Mouse (Mus musculus) testis, adult 2 months (tissue): ENCODE measurements around the gene Olfr630. TPM values are rescaled to one million over a fixed set of nuclear protein-coding genes. Genes with fewer than 3 reads are reported as not detected.
"Not testable (repeated sequence)": the region's sequence is repeated elsewhere in the genome, so short reads cannot be mapped to it uniquely, and the experiment has no call there.

Experiments used
- H3K27ac ChIP-seq: fragments of 200-500 bp; 2 replicates; pipeline ENCODE4 v1.5.1; 2012; ENCODE audit warnings: low read depth, low read length; ENCODE audit not compliant: control insufficient read depth, insufficient read depth
- H3K27me3 ChIP-seq: fragments of 200-500 bp; 2 replicates; pipeline ENCODE4 v1.6.1; 2012; ENCODE audit warnings: mild to moderate bottlenecking, low read length, moderate library complexity; ENCODE audit not compliant: control insufficient read depth, insufficient read depth
- H3K36me3 ChIP-seq: fragments of 200-500 bp; 2 replicates; pipeline ENCODE4 v1.6.1; 2012; ENCODE audit warnings: mild to moderate bottlenecking, low read length; ENCODE audit not compliant: control insufficient read depth, insufficient read depth
- H3K4me1 ChIP-seq: fragments of 200-500 bp; 2 replicates; pipeline ENCODE4 v1.6.1; 2012; ENCODE audit warnings: low read length; ENCODE audit not compliant: control insufficient read depth, insufficient read depth
- H3K4me3 ChIP-seq: fragments of 200-500 bp; 2 replicates; pipeline ENCODE4 v1.5.1; 2012; ENCODE audit warnings: low read depth, mild to moderate bottlenecking, low read length, moderate library complexity, mixed read lengths; ENCODE audit not compliant: control insufficient read depth
- CTCF ChIP-seq: fragments of 200-500 bp; IDR thresholded peaks from 2 replicates; pipeline ENCODE4 v1.5.1; 2012; ENCODE audit warnings: low read depth, mild to moderate bottlenecking, inconsistent platforms, low read length, moderate library complexity; ENCODE audit not compliant: control insufficient read depth, insufficient read depth, insufficient replicate concordance
- POLR2A ChIP-seq: fragments of 200-500 bp; IDR thresholded peaks from 2 replicates; pipeline ENCODE4 v1.6.1; 2012; ENCODE audit warnings: low read depth, mild to moderate bottlenecking, inconsistent platforms, low read length, moderate library complexity; ENCODE audit not compliant: control insufficient read depth
- polyA plus RNA-seq: library from polyadenylated mRNA; depleted of rRNA; stranded (reverse); fragments of >200 nt; gene quantifications from 2 replicates; pipeline ENCODE4 v1.2.3, GENCODE M21; 2012; rRNA removed

Gene Olfr630
- not detected in 2 replicates for polyA plus RNA-seq

GRCm38 (mm10) chr7:103757233-103757632 lies at the start of gene Olfr630:
Gene Olfr630, minus strand, starts transcription at chr7:103757333.
- Histone ChIP-seq H3K27ac (no peak within 1 kb of the TSS), H3K4me1 (no peaks in the 10 kb centered on the region), H3K4me3 (no peak within 1 kb of the TSS), H3K27me3 (no peaks in the 10 kb centered on the region), H3K36me3 (no peaks in the 10 kb centered on the region)
- no peak for TF ChIP-seq POLR2A
- no peak for TF ChIP-seq CTCF

- H3K36me3 ChIP-seq = no peaks in the 10 kb centered on the region
- H3K4me3 ChIP-seq = no peak overlapping the region
- no peaks in the 10 kb centered on the region for H3K27me3 ChIP-seq
- H3K4me1 ChIP-seq = no peaks in the 10 kb centered on the region
- no peak overlapping the region for H3K27ac ChIP-seq
- no peak for TF ChIP-seq POLR2A
- TF ChIP-seq CTCF = peak; percentile 15; the same call in 1 of the 2 replicates
These were observed 49.7 kb upstream of the Olfr630 start for GRCm38 (mm10) chr7:103806856-103807255.

GRCm38 (mm10) chr7:103792669-103793388 lies 35.7 kb upstream of the Olfr630 start:
- no peak overlapping the region for H3K27ac ChIP-seq
- no peaks in the 10 kb centered on the region for H3K27me3 ChIP-seq
- H3K4me1 ChIP-seq = no peaks in the 10 kb centered on the region
- H3K4me3 ChIP-seq = no peak overlapping the region
- H3K36me3 ChIP-seq = no peaks in the 10 kb centered on the region
- TF ChIP-seq POLR2A = no peak
- no peak for TF ChIP-seq CTCF

GRCm38 (mm10) chr7:103791721-103792120 lies 34.6 kb upstream of the Olfr630 start, which contains the start of gene Olfr67:
Gene Olfr67, minus strand, starts transcription at chr7:103791821.
- no peak for TF ChIP-seq POLR2A
- no peak for TF ChIP-seq CTCF
- Histone ChIP-seq H3K27ac (no peak within 1 kb of the TSS), H3K4me3 (no peak within 1 kb of the TSS), H3K36me3 (no peaks in the 10 kb centered on the region), H3K27me3 (no peaks in the 10 kb centered on the region), H3K4me1 (no peaks in the 10 kb centered on the region)

- H3K27me3 ChIP-seq = no peaks in the 10 kb centered on the region
- no peak within 1 kb of the TSS for H3K4me3 ChIP-seq
- no peak for TF ChIP-seq CTCF
- TF ChIP-seq POLR2A = no peak
These were observed 22.5 kb upstream of the Olfr630 start, which contains the start of gene Olfr68 for GRCm38 (mm10) chr7:103779598-103779997. Gene Olfr68, minus strand, starts transcription at chr7:103779698.

GRCm38 (mm10) chr7:103777652-103778051 lies 20.5 kb upstream of the Olfr630 start:
- not testable (repeated sequence) for H3K4me3 ChIP-seq, H3K36me3 ChIP-seq, H3K27me3 ChIP-seq, H3K27ac ChIP-seq, H3K4me1 ChIP-seq

More at GRCm38 (mm10) chr7:103779598-103779997, 22.5 kb upstream of the Olfr630 start, which contains the start of gene Olfr68:
- no peaks in the 10 kb centered on the region for H3K36me3 ChIP-seq
- H3K4me1 ChIP-seq = no peaks in the 10 kb centered on the region
- H3K27ac ChIP-seq = no peak within 1 kb of the TSS

- Histone ChIP-seq H3K27ac (no peak within 1 kb of the TSS), H3K4me3 (no peak within 1 kb of the TSS), H3K27me3 (no peaks in the 10 kb centered on the region), H3K4me1 (no peaks in the 10 kb centered on the region), H3K36me3 (no peaks in the 10 kb centered on the region)
- TF ChIP-seq CTCF (no peak), POLR2A (no peak)
These were observed 14.4 kb upstream of the Olfr630 start, which contains the start of gene Olfr69 for GRCm38 (mm10) chr7:103771494-103771893. Gene Olfr69, minus strand, starts transcription at chr7:103771594.

GRCm38 (mm10) chr7:103767687-103768086 lies 10.6 kb upstream of the Olfr630 start:
- H3K27me3 ChIP-seq, H3K27ac ChIP-seq, H3K36me3 ChIP-seq, H3K4me3 ChIP-seq, H3K4me1 ChIP-seq: not testable (repeated sequence)

GRCm38 (mm10) chr7:103762212-103762611 lies 5.1 kb upstream of the Olfr630 start:
- not testable (repeated sequence) for H3K36me3 ChIP-seq

More at GRCm38 (mm10) chr7:103762212-103762611, 5.1 kb upstream of the Olfr630 start:
- not testable (repeated sequence) for H3K4me1 ChIP-seq, H3K4me3 ChIP-seq, H3K27me3 ChIP-seq, H3K27ac ChIP-seq
